Mouse (Mus musculus): ENCODE measurements around the gene Plekhh1. TPM values are rescaled to one million over a fixed set of nuclear protein-coding genes. Genes with fewer than 3 reads are reported as not detected.
A peak's percentile ranks its signal among the peaks of the same experiment; 100 is the strongest.
"Not testable (repeated sequence)": the region's sequence is repeated elsewhere in the genome, so short reads cannot be mapped to it uniquely, and the experiment has no call there.

Gene Plekhh1
- polyA plus RNA-seq, 1 experiment from 2014 or later: 4.3 TPM

DNA sequence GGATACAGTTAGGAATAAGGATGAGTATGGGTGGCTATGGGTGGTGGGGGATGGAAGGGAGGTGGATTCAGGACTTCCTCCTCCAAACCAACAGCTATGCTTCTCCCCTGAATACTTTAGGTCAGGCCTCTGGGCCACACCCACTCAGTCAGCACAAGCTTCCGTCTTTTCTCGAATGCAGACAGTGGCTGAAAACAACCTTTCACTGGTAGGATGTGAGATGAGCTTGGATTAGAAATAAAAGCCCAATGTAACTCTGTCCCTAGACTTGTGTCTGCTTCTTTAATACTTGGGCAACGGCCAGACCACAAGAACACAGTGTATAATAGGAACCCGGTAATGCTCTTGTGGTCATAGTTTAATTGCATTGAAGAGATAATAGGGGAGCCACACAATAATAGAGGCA is 11.0 kb upstream of the Plekhh1 start:
- H3K4me3 ChIP-seq (ENCODE audit: low read depth, low read length): no peak overlapping the region
- no peak overlapping the region for H3K9ac ChIP-seq (ENCODE audit: low read depth, low read length)
- H3K4me2 ChIP-seq (replicated peaks; ENCODE audit: low read depth, low read length): no peak overlapping the region
- ATAC-seq (ENCODE audit: low FRiP score) (no peak), DNase-seq (ENCODE audit: low spot score) (no peak)
- H3K9me3 ChIP-seq (ENCODE audit: control insufficient read depth, low read length): no peaks in the 10 kb centered on the region
- no peak overlapping the region for H3K27ac ChIP-seq (ENCODE audit: low read depth, low read length)
- no peaks in the 10 kb centered on the region for H3K36me3 ChIP-seq (ENCODE audit: control insufficient read depth, insufficient read depth, low read length)
- no peaks in the 10 kb centered on the region for H3K4me1 ChIP-seq (replicated peaks; ENCODE audit: control insufficient read depth, insufficient read depth, low read length)
- 71% methylated on average over 4 of the region's 4 CpGs for WGBS
- no peaks in the 10 kb centered on the region for H3K27me3 ChIP-seq (ENCODE audit: control insufficient read depth, insufficient read depth, low read length)

DNA sequence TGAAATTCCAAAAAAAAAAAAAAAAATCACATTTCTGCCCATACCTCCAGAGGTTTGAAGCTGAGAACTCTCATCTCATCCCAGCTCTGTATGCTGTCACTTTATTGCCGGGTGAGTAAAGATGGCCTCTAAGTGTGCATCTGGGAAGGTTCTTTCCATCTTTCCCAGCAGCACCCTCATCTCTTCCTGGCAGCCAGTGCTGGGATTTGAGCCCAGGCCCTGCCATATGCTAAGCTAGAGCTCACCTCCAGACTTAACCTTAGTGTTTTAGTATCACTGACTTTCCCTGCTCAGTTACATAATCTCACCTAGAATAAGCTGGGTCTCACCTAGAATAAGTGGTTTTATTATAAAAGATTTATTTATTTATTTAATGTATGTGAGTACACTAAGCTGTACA is 7.1 kb upstream of the Plekhh1 start:
- H3K9ac ChIP-seq (ENCODE audit: low read depth, low read length): no peak overlapping the region
- H3K9me3 ChIP-seq (ENCODE audit: control insufficient read depth, low read length): no peaks in the 10 kb centered on the region
- no peak overlapping the region for H3K4me3 ChIP-seq (ENCODE audit: low read depth, low read length)
- no peak overlapping the region for H3K27ac ChIP-seq (ENCODE audit: low read depth, low read length)
- H3K4me1 ChIP-seq (replicated peaks; ENCODE audit: control insufficient read depth, insufficient read depth, low read length): no peaks in the 10 kb centered on the region
- DNase-seq (ENCODE audit: low spot score): no peak
- H3K36me3 ChIP-seq (ENCODE audit: control insufficient read depth, insufficient read depth, low read length): no peaks in the 10 kb centered on the region
- 91% methylated on average over 1 of the region's 1 CpGs for WGBS
- H3K27me3 ChIP-seq (ENCODE audit: control insufficient read depth, insufficient read depth, low read length): no peaks in the 10 kb centered on the region
- ATAC-seq (ENCODE audit: low FRiP score): no peak
- no peak overlapping the region for H3K4me2 ChIP-seq (replicated peaks; ENCODE audit: low read depth, low read length)

DNA sequence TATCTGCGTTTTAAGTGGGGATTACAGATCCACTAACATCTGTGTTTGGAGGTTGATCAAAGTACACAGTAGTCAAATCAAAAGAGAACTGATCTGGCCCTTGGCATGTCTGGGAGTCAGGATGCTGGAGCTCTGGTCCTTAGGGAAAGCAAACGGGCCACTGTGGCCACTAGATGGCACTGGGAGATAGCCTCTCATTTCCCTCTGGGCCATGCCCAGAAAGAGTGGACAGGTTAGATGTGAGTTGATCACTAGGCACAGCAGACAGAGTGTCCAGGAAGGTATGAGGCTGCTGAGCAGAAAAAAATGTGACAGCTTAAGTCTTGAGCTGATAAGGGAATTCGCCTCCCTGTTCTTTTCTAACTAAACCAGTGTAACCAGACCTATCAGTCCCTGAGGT is 6.1 kb upstream of the Plekhh1 start:
- no peak overlapping the region for H3K4me3 ChIP-seq (ENCODE audit: low read depth, low read length)
- H3K36me3 ChIP-seq (ENCODE audit: control insufficient read depth, insufficient read depth, low read length): no peaks in the 10 kb centered on the region
- no peaks in the 10 kb centered on the region for H3K27me3 ChIP-seq (ENCODE audit: control insufficient read depth, insufficient read depth, low read length)
- no peak overlapping the region for H3K4me2 ChIP-seq (replicated peaks; ENCODE audit: low read depth, low read length)
- no peaks in the 10 kb centered on the region for H3K4me1 ChIP-seq (replicated peaks; ENCODE audit: control insufficient read depth, insufficient read depth, low read length)
- H3K9ac ChIP-seq (ENCODE audit: low read depth, low read length): no peak overlapping the region
- 9% methylated on average over 3 of the region's 3 CpGs for WGBS
- H3K9me3 ChIP-seq (ENCODE audit: control insufficient read depth, low read length): no peaks in the 10 kb centered on the region
- DNase-seq (ENCODE audit: low spot score): peak; percentile 69
- H3K27ac ChIP-seq (ENCODE audit: low read depth, low read length): no peak overlapping the region
- ATAC-seq (ENCODE audit: low FRiP score): no peak

DNA sequence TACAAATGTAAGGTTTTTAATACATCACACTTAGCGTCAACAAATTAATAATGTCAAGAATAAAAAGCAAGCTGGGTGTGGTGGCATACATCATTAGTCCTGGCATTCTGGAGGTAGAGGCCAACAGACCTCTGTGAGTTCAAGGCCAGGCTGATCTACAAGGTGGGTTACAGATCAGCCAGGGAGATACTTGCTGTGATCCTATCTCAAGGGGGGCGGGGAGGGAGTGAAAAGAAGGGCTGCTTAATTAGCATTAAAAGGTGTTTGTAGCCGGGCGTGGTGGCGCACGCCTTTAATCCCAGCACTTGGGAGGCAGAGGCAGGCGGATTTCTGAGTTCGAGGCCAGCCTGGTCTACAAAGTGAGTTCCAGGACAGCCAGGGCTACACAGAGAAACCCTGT is 1.4 kb upstream of the Plekhh1 start:
- H3K9me3 ChIP-seq (ENCODE audit: control insufficient read depth, low read length); H3K36me3 ChIP-seq (ENCODE audit: control insufficient read depth, insufficient read depth, low read length); H3K4me3 ChIP-seq (ENCODE audit: low read depth, low read length); ATAC-seq (ENCODE audit: low FRiP score); H3K9ac ChIP-seq (ENCODE audit: low read depth, low read length); H3K4me2 ChIP-seq (replicated peaks; ENCODE audit: low read depth, low read length); DNase-seq (ENCODE audit: low spot score); H3K27ac ChIP-seq (ENCODE audit: low read depth, low read length); H3K27me3 ChIP-seq (ENCODE audit: control insufficient read depth, insufficient read depth, low read length); H3K4me1 ChIP-seq (replicated peaks; ENCODE audit: control insufficient read depth, insufficient read depth, low read length): not testable (repeated sequence)
- WGBS: 93% methylated on average over 8 of the region's 8 CpGs

DNA sequence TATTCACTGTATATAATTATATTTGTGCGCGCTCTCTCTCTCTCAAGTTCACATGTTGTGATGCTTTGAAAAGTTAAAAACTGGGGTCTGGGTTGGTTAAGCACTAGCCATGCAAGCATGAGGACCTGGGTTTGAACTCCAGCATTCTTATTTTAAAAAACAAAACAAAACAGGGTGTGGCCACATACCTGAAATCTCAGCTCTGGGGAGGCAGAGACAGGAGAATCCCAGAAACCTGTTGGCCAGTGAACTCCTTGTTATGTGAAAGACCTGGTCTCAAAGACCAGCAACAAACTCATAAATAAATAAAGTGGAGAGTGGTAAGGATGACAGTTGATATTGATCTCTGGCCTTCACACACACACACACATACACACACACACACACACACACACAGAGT is 5.4 kb downstream of the Plekhh1 start:
- DNase-seq (ENCODE audit: low spot score): no peak
- H3K27me3 ChIP-seq (ENCODE audit: control insufficient read depth, insufficient read depth, low read length): no peaks in the 10 kb centered on the region
- 93% methylated on average over 2 of the region's 2 CpGs for WGBS
- no peaks in the 10 kb centered on the region; the same call in 1 of the 2 replicates for H3K4me1 ChIP-seq (replicated peaks; ENCODE audit: control insufficient read depth, insufficient read depth, low read length)
- no peaks in the 10 kb centered on the region for H3K36me3 ChIP-seq (ENCODE audit: control insufficient read depth, insufficient read depth, low read length)
- no peaks in the 10 kb centered on the region for H3K9me3 ChIP-seq (ENCODE audit: control insufficient read depth, low read length)
- no peak for ATAC-seq (ENCODE audit: low FRiP score)
- no peak overlapping the region for H3K4me2 ChIP-seq (replicated peaks; ENCODE audit: low read depth, low read length)
- H3K27ac ChIP-seq (ENCODE audit: low read depth, low read length): no peak overlapping the region
- H3K4me3 ChIP-seq (ENCODE audit: low read depth, low read length): no peak overlapping the region
- no peak overlapping the region for H3K9ac ChIP-seq (ENCODE audit: low read depth, low read length)

DNA sequence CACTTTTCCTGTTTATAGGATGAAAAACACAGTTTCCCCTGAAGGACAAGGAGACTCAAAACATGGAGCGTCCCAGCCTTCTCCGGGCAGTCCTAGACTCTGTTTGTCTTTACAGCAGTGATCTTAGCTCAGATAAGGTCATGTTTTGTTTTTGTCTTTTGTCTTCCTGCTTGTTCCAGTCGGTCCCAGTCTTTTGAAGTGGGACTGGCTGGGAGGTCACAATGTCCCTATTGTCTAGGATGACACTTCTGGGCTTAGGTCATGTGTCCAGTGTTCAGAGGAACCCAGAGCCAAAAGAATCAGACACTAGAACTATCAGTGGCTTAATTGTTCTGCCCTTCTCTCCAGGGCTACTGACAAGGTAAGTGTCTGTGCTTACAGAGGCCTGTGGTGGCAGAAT is 6.4 kb downstream of the Plekhh1 start:
- Histone ChIP-seq H3K36me3 (ENCODE audit: control insufficient read depth, insufficient read depth, low read length) (no peaks in the 10 kb centered on the region), H3K4me2 (replicated peaks; ENCODE audit: low read depth, low read length) (no peak overlapping the region), H3K27me3 (ENCODE audit: control insufficient read depth, insufficient read depth, low read length) (no peaks in the 10 kb centered on the region), H3K27ac (ENCODE audit: low read depth, low read length) (no peak overlapping the region), H3K4me3 (ENCODE audit: low read depth, low read length) (no peak overlapping the region), H3K9ac (ENCODE audit: low read depth, low read length) (no peak overlapping the region), H3K9me3 (ENCODE audit: control insufficient read depth, low read length) (no peaks in the 10 kb centered on the region), H3K4me1 (replicated peaks; ENCODE audit: control insufficient read depth, insufficient read depth, low read length) (no peaks in the 10 kb centered on the region; the same call in 1 of the 2 replicates)
- no peak for DNase-seq (ENCODE audit: low spot score)
- ATAC-seq (ENCODE audit: low FRiP score): no peak
- WGBS: 9% methylated on average over 3 of the region's 3 CpGs

DNA sequence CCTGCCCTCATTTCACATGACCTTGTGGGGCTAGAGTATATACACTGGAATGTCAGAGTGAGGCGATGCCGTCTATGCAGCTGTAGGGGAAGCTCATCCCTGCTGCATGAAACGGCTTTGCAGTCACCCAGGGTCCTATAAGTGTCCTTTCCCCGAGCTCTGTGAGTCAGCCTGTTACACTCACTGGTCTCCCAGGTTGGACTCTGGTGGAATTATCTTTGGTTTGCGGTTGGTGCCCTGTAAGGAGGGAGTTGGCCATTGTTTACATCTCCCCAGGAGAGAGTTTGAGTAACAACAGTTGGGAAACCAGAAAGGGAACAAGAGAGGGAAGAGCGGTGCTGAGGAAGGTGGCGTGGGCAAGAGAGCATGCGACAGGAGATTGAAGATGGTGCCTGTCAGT is 10.7 kb downstream of the Plekhh1 start:
- ATAC-seq (ENCODE audit: low FRiP score): no peak
- no peaks in the 10 kb centered on the region for H3K36me3 ChIP-seq (ENCODE audit: control insufficient read depth, insufficient read depth, low read length)
- no peaks in the 10 kb centered on the region; the same call in 1 of the 2 replicates for H3K4me1 ChIP-seq (replicated peaks; ENCODE audit: control insufficient read depth, insufficient read depth, low read length)
- no peak overlapping the region for H3K9ac ChIP-seq (ENCODE audit: low read depth, low read length)
- H3K4me3 ChIP-seq (ENCODE audit: low read depth, low read length): no peak overlapping the region
- H3K27me3 ChIP-seq (ENCODE audit: control insufficient read depth, insufficient read depth, low read length): no peaks in the 10 kb centered on the region
- no peaks in the 10 kb centered on the region for H3K9me3 ChIP-seq (ENCODE audit: control insufficient read depth, low read length)
- 64% methylated on average over 8 of the region's 8 CpGs for WGBS
- DNase-seq (ENCODE audit: low spot score): no peak
- H3K27ac ChIP-seq (ENCODE audit: low read depth, low read length): no peak overlapping the region
- no peak overlapping the region for H3K4me2 ChIP-seq (replicated peaks; ENCODE audit: low read depth, low read length)

DNA sequence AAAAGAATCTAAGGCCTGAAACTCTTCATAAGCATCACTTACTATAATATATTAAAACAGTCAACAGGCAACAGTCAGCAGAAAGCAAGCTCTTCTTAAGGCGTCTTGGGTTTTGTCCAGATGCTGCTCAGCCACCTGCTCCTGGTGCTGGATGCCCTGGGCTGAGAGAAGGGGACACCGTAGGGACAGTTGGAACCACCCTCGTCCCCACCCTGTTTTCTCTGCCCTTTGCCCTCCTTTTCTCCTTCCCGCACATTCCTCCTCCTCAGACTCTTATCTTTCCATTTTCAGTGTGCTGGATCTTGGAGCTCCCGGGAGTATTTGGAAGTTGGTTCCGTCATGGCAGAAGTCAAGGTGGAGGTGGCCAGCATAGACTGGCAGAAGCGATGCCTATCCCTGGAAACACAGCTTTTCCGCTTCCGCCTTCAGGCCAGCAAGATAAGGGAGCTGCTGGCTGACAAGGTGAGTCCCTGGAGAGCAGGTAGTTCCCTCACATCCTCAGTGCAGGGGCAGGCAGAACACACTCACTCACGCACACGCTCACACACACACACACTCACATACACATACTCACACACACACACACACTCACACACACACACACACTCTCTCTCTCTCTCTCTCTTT is 11.4 kb downstream of the Plekhh1 start:
- H3K27ac ChIP-seq (ENCODE audit: low read depth, low read length): no peak overlapping the region
- H3K9ac ChIP-seq (ENCODE audit: low read depth, low read length): no peak overlapping the region
- no peaks in the 10 kb centered on the region for H3K36me3 ChIP-seq (ENCODE audit: control insufficient read depth, insufficient read depth, low read length)
- DNase-seq (ENCODE audit: low spot score) (no peak), ATAC-seq (ENCODE audit: low FRiP score) (no peak)
- H3K4me2 ChIP-seq (replicated peaks; ENCODE audit: low read depth, low read length): no peak overlapping the region
- no peaks in the 10 kb centered on the region; the same call in 1 of the 2 replicates for H3K4me1 ChIP-seq (replicated peaks; ENCODE audit: control insufficient read depth, insufficient read depth, low read length)
- H3K4me3 ChIP-seq (ENCODE audit: low read depth, low read length): no peak overlapping the region
- no peaks in the 10 kb centered on the region for H3K27me3 ChIP-seq (ENCODE audit: control insufficient read depth, insufficient read depth, low read length)
- H3K9me3 ChIP-seq (ENCODE audit: control insufficient read depth, low read length): no peaks in the 10 kb centered on the region
- WGBS: 83% methylated on average over 11 of the region's 11 CpGs

DNA sequence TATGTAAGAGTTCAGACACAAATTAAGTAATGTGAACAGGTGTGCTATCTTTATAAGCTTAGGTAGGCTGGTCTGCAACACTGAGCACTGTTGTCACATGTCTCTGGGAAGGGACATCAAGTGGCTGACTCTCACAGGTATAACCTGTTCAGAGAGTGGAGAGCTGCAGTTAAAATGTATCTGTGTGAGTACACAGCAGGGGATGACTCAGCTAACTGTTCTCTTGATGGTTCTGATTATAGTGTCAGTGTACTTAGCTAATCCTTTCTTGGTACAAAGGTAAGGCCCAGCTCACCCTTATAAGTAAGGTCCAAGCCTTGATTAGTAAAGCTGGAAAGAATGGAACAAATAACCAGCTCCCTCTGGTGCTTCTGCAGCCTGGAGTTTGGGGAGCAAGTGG is 12.5 kb downstream of the Plekhh1 start:
- DNase-seq (ENCODE audit: low spot score) (no peak), ATAC-seq (ENCODE audit: low FRiP score) (no peak)
- Histone ChIP-seq H3K4me3 (ENCODE audit: low read depth, low read length) (no peak overlapping the region), H3K36me3 (ENCODE audit: control insufficient read depth, insufficient read depth, low read length) (no peaks in the 10 kb centered on the region), H3K9ac (ENCODE audit: low read depth, low read length) (no peak overlapping the region), H3K4me2 (replicated peaks; ENCODE audit: low read depth, low read length) (no peak overlapping the region), H3K27ac (ENCODE audit: low read depth, low read length) (no peak overlapping the region), H3K9me3 (ENCODE audit: control insufficient read depth, low read length) (no peaks in the 10 kb centered on the region), H3K27me3 (ENCODE audit: control insufficient read depth, insufficient read depth, low read length) (no peaks in the 10 kb centered on the region), H3K4me1 (replicated peaks; ENCODE audit: control insufficient read depth, insufficient read depth, low read length) (no peaks in the 10 kb centered on the region)
